Mouse (Mus musculus): ENCODE data around the gene Btg1-ps2. TPM values are rescaled to one million over a fixed set of nuclear protein-coding genes. Genes with fewer than 3 reads are reported as not detected.
"Not testable (repeated sequence)": the region's sequence is repeated elsewhere in the genome, so short reads cannot be mapped to it uniquely, and the experiment has no call there.

Btg1-ps2 gene
- total RNA-seq (2015; ENCODE audit: low replicate concordance) (not detected in 2 replicates), total RNA-seq (2017; ENCODE audit: low replicate concordance) (not detected in 2 replicates)

GRCm38 (mm10) chrX:38043014-38043413 lies at the start of gene Btg1-ps2:
TSS of gene Btg1-ps2 (minus strand) at chrX:38043114.
- not testable (repeated sequence) for ATAC-seq (replicated peaks; ENCODE audit: low FRiP score, poor library complexity, severe bottlenecking)

- no peak for ATAC-seq (replicated peaks; ENCODE audit: low FRiP score, poor library complexity, severe bottlenecking)
These were observed 42.1 kb upstream of the Btg1-ps2 start, which contains the start of gene Rhox11 for GRCm38 (mm10) chrX:38085041-38085440. TSS of gene Rhox11 (minus strand) at chrX:38085141.

- ATAC-seq (replicated peaks; ENCODE audit: low FRiP score, poor library complexity, severe bottlenecking): no peak
These were observed 41.3 kb upstream of the Btg1-ps2 start for GRCm38 (mm10) chrX:38084226-38084625.

- no peak for ATAC-seq (replicated peaks; ENCODE audit: low FRiP score, poor library complexity, severe bottlenecking)
These were observed 23.3 kb upstream of the Btg1-ps2 start, which contains the start of gene Rhox10 for GRCm38 (mm10) chrX:38066175-38066574. TSS of gene Rhox10 (plus strand) at chrX:38066475.

GRCm38 (mm10) chrX:38061544-38061943 lies 18.6 kb upstream of the Btg1-ps2 start:
- ATAC-seq (replicated peaks; ENCODE audit: low FRiP score, poor library complexity, severe bottlenecking): no peak

- ATAC-seq (replicated peaks; ENCODE audit: low FRiP score, poor library complexity, severe bottlenecking): no peak
These were observed 3.2 kb downstream of the Btg1-ps2 start for GRCm38 (mm10) chrX:38039666-38040065.

GRCm38 (mm10) chrX:38033841-38034240 lies 9.1 kb downstream of the Btg1-ps2 start:
- ATAC-seq (replicated peaks; ENCODE audit: low FRiP score, poor library complexity, severe bottlenecking): no peak

- ATAC-seq (replicated peaks; ENCODE audit: low FRiP score, poor library complexity, severe bottlenecking): not testable (repeated sequence)
These were observed 24.3 kb downstream of the Btg1-ps2 start, which contains the start of gene Btg1-ps1 for GRCm38 (mm10) chrX:38018597-38018996. TSS of gene Btg1-ps1 (minus strand) at chrX:38018815.

- ATAC-seq (replicated peaks; ENCODE audit: low FRiP score, poor library complexity, severe bottlenecking): no peak
These were observed 34.2 kb downstream of the Btg1-ps2 start for GRCm38 (mm10) chrX:38008756-38009155.

Other genes with a start within 250 kb of the Btg1-ps2 start
- gene Rhox5, start 238.3 kb downstream of the Btg1-ps2 start, total RNA-seq (2015; ENCODE audit: low replicate concordance): not detected in 2 replicates
- gene Rhox5, start 238.3 kb downstream of the Btg1-ps2 start, total RNA-seq (2017; ENCODE audit: low replicate concordance): not detected in 2 replicates
- gene Rhox6, start 216.2 kb downstream of the Btg1-ps2 start, total RNA-seq (2015; ENCODE audit: low replicate concordance): not detected in 2 replicates
- gene Rhox6, start 216.2 kb downstream of the Btg1-ps2 start, total RNA-seq (2017; ENCODE audit: low replicate concordance): not detected in 2 replicates
- gene Rhox7a, start 211.4 kb downstream of the Btg1-ps2 start, total RNA-seq (2015; ENCODE audit: low replicate concordance): not detected in 2 replicates
- not detected in 2 replicates for gene Rhox7a, start 211.4 kb downstream of the Btg1-ps2 start, total RNA-seq (2017; ENCODE audit: low replicate concordance)
- not detected in 2 replicates for gene Rhox8, start 164.2 kb downstream of the Btg1-ps2 start, total RNA-seq (2015; ENCODE audit: low replicate concordance)
- gene Rhox8, start 164.2 kb downstream of the Btg1-ps2 start, total RNA-seq (2017; ENCODE audit: low replicate concordance): 0.51 TPM in 1 of 2 replicates, not detected in the other
- gene Rhox7b, start 145.9 kb downstream of the Btg1-ps2 start, total RNA-seq (2015; ENCODE audit: low replicate concordance): not detected in 2 replicates
- not detected in 2 replicates for gene Rhox7b, start 145.9 kb downstream of the Btg1-ps2 start, total RNA-seq (2017; ENCODE audit: low replicate concordance)
- not detected in 2 replicates for gene Rhox9, start 141.3 kb downstream of the Btg1-ps2 start, total RNA-seq (2015; ENCODE audit: low replicate concordance)
- not detected in 2 replicates for gene Rhox9, start 141.3 kb downstream of the Btg1-ps2 start, total RNA-seq (2017; ENCODE audit: low replicate concordance)
- gene Btg1-ps1, start 24.3 kb downstream of the Btg1-ps2 start, total RNA-seq (2015; ENCODE audit: low replicate concordance): not detected in 2 replicates
- not detected in 2 replicates for gene Btg1-ps1, start 24.3 kb downstream of the Btg1-ps2 start, total RNA-seq (2017; ENCODE audit: low replicate concordance)
- not detected in 2 replicates for gene Rhox10, start 23.4 kb upstream of the Btg1-ps2 start, total RNA-seq (2015; ENCODE audit: low replicate concordance)
- gene Rhox10, start 23.4 kb upstream of the Btg1-ps2 start, total RNA-seq (2017; ENCODE audit: low replicate concordance): not detected in 2 replicates
- gene Rhox11, start 42.0 kb upstream of the Btg1-ps2 start, total RNA-seq (2015; ENCODE audit: low replicate concordance): not detected in 2 replicates
- gene Rhox11, start 42.0 kb upstream of the Btg1-ps2 start, total RNA-seq (2017; ENCODE audit: low replicate concordance): not detected in 2 replicates
- not detected in 2 replicates for gene Rhox12, start 67.8 kb upstream of the Btg1-ps2 start, total RNA-seq (2015; ENCODE audit: low replicate concordance)
- gene Rhox12, start 67.8 kb upstream of the Btg1-ps2 start, total RNA-seq (2017; ENCODE audit: low replicate concordance): not detected in 2 replicates
- not detected in 2 replicates for gene Rhox13, start 78.1 kb upstream of the Btg1-ps2 start, total RNA-seq (2015; ENCODE audit: low replicate concordance)
- gene Rhox13, start 78.1 kb upstream of the Btg1-ps2 start, total RNA-seq (2017; ENCODE audit: low replicate concordance): not detected in 2 replicates
- 10.1 and 15.1 TPM in 2 replicates for gene Zbtb33, start 146.7 kb upstream of the Btg1-ps2 start, total RNA-seq (2015; ENCODE audit: low replicate concordance)
- 3.2 and 10.7 TPM in 2 replicates for gene Zbtb33, start 146.7 kb upstream of the Btg1-ps2 start, total RNA-seq (2017; ENCODE audit: low replicate concordance)
- gene Tmem255a, start 209.3 kb upstream of the Btg1-ps2 start, total RNA-seq (2015; ENCODE audit: low replicate concordance): not detected in 2 replicates
- gene Tmem255a, start 209.3 kb upstream of the Btg1-ps2 start, total RNA-seq (2017; ENCODE audit: low replicate concordance): 0.91 TPM in 1 of 2 replicates, not detected in the other